Mouse (Mus musculus): ENCODE measurements at regions not wholly inside any gene's neighbourhood (a gene's known extent, or its start where the extent isn't known, plus 50 kb on each side); places are given as distances from the start of the nearest gene placed in this dataset.

GRCm38 (mm10) chr8:15500973-15501372, 455.1 kb upstream of the BB014433 start:
- Histone ChIP-seq H3K9me3 (ENCODE audit: control insufficient read depth, low read length) (no peaks in the 10 kb centered on the region), H3K4me1 (replicated peaks; ENCODE audit: control insufficient read depth, insufficient read depth, low read length) (no peaks in the 10 kb centered on the region), H3K4me3 (replicated peaks; ENCODE audit: low read length) (no peak overlapping the region), H3K27ac (ENCODE audit: low read length) (no peak overlapping the region), H3K36me3 (ENCODE audit: control insufficient read depth, insufficient read depth) (no peaks in the 10 kb centered on the region), H3K4me2 (ENCODE audit: low read length) (no peak overlapping the region), H3K9ac (replicated peaks; ENCODE audit: low read depth, low read length) (no peak overlapping the region), H3K27me3 (replicated peaks; ENCODE audit: control insufficient read depth, insufficient read depth, low read length) (no peaks in the 10 kb centered on the region)
- whole genome bisulfite sequencing: 92% methylated on average over 4 of the region's 4 CpGs
- no peak for ATAC-seq

GRCm38 (mm10) chr8:15497566-15497965, 451.7 kb upstream of the BB014433 start:
- H3K4me2 ChIP-seq (ENCODE audit: low read length): no peak overlapping the region
- no peak overlapping the region for H3K9ac ChIP-seq (replicated peaks; ENCODE audit: low read depth, low read length)
- no peaks in the 10 kb centered on the region for H3K36me3 ChIP-seq (ENCODE audit: control insufficient read depth, insufficient read depth)
- H3K4me1 ChIP-seq (replicated peaks; ENCODE audit: control insufficient read depth, insufficient read depth, low read length): no peaks in the 10 kb centered on the region
- no peak for ATAC-seq
- H3K27me3 ChIP-seq (replicated peaks; ENCODE audit: control insufficient read depth, insufficient read depth, low read length): no peaks in the 10 kb centered on the region
- H3K9me3 ChIP-seq (ENCODE audit: control insufficient read depth, low read length): no peaks in the 10 kb centered on the region
- WGBS: 85% methylated on average over 5 of the region's 5 CpGs
- no peak overlapping the region for H3K27ac ChIP-seq (ENCODE audit: low read length)
- no peak overlapping the region for H3K4me3 ChIP-seq (replicated peaks; ENCODE audit: low read length)

- H3K4me2 ChIP-seq (ENCODE audit: low read length): no peak overlapping the region
- no peaks in the 10 kb centered on the region for H3K36me3 ChIP-seq (ENCODE audit: control insufficient read depth, insufficient read depth)
- no peaks in the 10 kb centered on the region for H3K4me1 ChIP-seq (replicated peaks; ENCODE audit: control insufficient read depth, insufficient read depth, low read length)
- 64% methylated on average over 11 of the region's 11 CpGs for WGBS
- peak; percentile 85 for ATAC-seq
- H3K27ac ChIP-seq (ENCODE audit: low read length): peak overlapping the region; percentile 3; the same call in 1 of the 2 replicates
- no peak overlapping the region for H3K4me3 ChIP-seq (replicated peaks; ENCODE audit: low read length)
- no peaks in the 10 kb centered on the region for H3K9me3 ChIP-seq (ENCODE audit: control insufficient read depth, low read length)
- no peak overlapping the region for H3K9ac ChIP-seq (replicated peaks; ENCODE audit: low read depth, low read length)
- H3K27me3 ChIP-seq (replicated peaks; ENCODE audit: control insufficient read depth, insufficient read depth, low read length): no peaks in the 10 kb centered on the region
These were observed 450.4 kb upstream of the BB014433 start for GRCm38 (mm10) chr8:15496248-15496647.

- Histone ChIP-seq H3K4me3 (replicated peaks; ENCODE audit: low read length) (no peak overlapping the region), H3K9ac (replicated peaks; ENCODE audit: low read depth, low read length) (no peak overlapping the region), H3K9me3 (ENCODE audit: control insufficient read depth, low read length) (no peaks in the 10 kb centered on the region), H3K4me2 (ENCODE audit: low read length) (no peak overlapping the region), H3K36me3 (ENCODE audit: control insufficient read depth, insufficient read depth) (no peaks in the 10 kb centered on the region), H3K27ac (ENCODE audit: low read length) (no peak overlapping the region), H3K4me1 (replicated peaks; ENCODE audit: control insufficient read depth, insufficient read depth, low read length) (no peaks in the 10 kb centered on the region), H3K27me3 (replicated peaks; ENCODE audit: control insufficient read depth, insufficient read depth, low read length) (no peaks in the 10 kb centered on the region)
- ATAC-seq: no peak
- WGBS: 82% methylated on average over 4 of the region's 4 CpGs
These were observed 444.9 kb upstream of the BB014433 start for GRCm38 (mm10) chr8:15490774-15491173.

- Histone ChIP-seq H3K4me3 (replicated peaks; ENCODE audit: low read length) (no peak overlapping the region), H3K36me3 (ENCODE audit: control insufficient read depth, insufficient read depth) (no peaks in the 10 kb centered on the region), H3K9me3 (ENCODE audit: control insufficient read depth, low read length) (no peaks in the 10 kb centered on the region), H3K4me2 (ENCODE audit: low read length) (no peak overlapping the region), H3K9ac (replicated peaks; ENCODE audit: low read depth, low read length) (no peak overlapping the region), H3K27ac (ENCODE audit: low read length) (no peak overlapping the region), H3K27me3 (replicated peaks; ENCODE audit: control insufficient read depth, insufficient read depth, low read length) (no peaks in the 10 kb centered on the region), H3K4me1 (replicated peaks; ENCODE audit: control insufficient read depth, insufficient read depth, low read length) (no peaks in the 10 kb centered on the region)
- WGBS: 67% methylated on average over 5 of the region's 5 CpGs
- ATAC-seq: no peak
These were observed 441.7 kb upstream of the BB014433 start for GRCm38 (mm10) chr8:15487579-15487978.

- Histone ChIP-seq H3K4me3 (replicated peaks; ENCODE audit: low read length) (no peak overlapping the region), H3K9me3 (ENCODE audit: control insufficient read depth, low read length) (no peaks in the 10 kb centered on the region), H3K27ac (ENCODE audit: low read length) (no peak overlapping the region), H3K4me1 (replicated peaks; ENCODE audit: control insufficient read depth, insufficient read depth, low read length) (no peaks in the 10 kb centered on the region), H3K36me3 (ENCODE audit: control insufficient read depth, insufficient read depth) (no peaks in the 10 kb centered on the region), H3K4me2 (ENCODE audit: low read length) (no peak overlapping the region), H3K9ac (replicated peaks; ENCODE audit: low read depth, low read length) (no peak overlapping the region), H3K27me3 (replicated peaks; ENCODE audit: control insufficient read depth, insufficient read depth, low read length) (no peaks in the 10 kb centered on the region)
- WGBS: 84% methylated on average over 4 of the region's 4 CpGs
- no peak for ATAC-seq
These were observed 424.7 kb upstream of the BB014433 start for GRCm38 (mm10) chr8:15470561-15470960.

- Histone ChIP-seq H3K4me3 (replicated peaks; ENCODE audit: low read length) (no peak overlapping the region), H3K9me3 (ENCODE audit: control insufficient read depth, low read length) (no peaks in the 10 kb centered on the region), H3K36me3 (ENCODE audit: control insufficient read depth, insufficient read depth) (no peaks in the 10 kb centered on the region), H3K9ac (replicated peaks; ENCODE audit: low read depth, low read length) (no peak overlapping the region), H3K27me3 (replicated peaks; ENCODE audit: control insufficient read depth, insufficient read depth, low read length) (no peaks in the 10 kb centered on the region), H3K4me2 (ENCODE audit: low read length) (no peak overlapping the region), H3K4me1 (replicated peaks; ENCODE audit: control insufficient read depth, insufficient read depth, low read length) (no peaks in the 10 kb centered on the region), H3K27ac (ENCODE audit: low read length) (no peak overlapping the region)
- 83% methylated on average over 10 of the region's 10 CpGs for WGBS
- no peak for ATAC-seq
These were observed 422.9 kb upstream of the BB014433 start for GRCm38 (mm10) chr8:15468540-15469476.

- Histone ChIP-seq H3K9ac (replicated peaks; ENCODE audit: low read depth, low read length) (no peak overlapping the region), H3K4me3 (replicated peaks; ENCODE audit: low read length) (no peak overlapping the region), H3K36me3 (ENCODE audit: control insufficient read depth, insufficient read depth) (no peaks in the 10 kb centered on the region), H3K9me3 (ENCODE audit: control insufficient read depth, low read length) (no peaks in the 10 kb centered on the region), H3K4me2 (ENCODE audit: low read length) (no peak overlapping the region), H3K4me1 (replicated peaks; ENCODE audit: control insufficient read depth, insufficient read depth, low read length) (no peaks in the 10 kb centered on the region), H3K27me3 (replicated peaks; ENCODE audit: control insufficient read depth, insufficient read depth, low read length) (no peaks in the 10 kb centered on the region), H3K27ac (ENCODE audit: low read length) (no peak overlapping the region)
- no peak for ATAC-seq
- WGBS: 48% methylated on average over 5 of the region's 5 CpGs
These were observed 392.7 kb upstream of the BB014433 start for GRCm38 (mm10) chr8:15438546-15438945.

- Histone ChIP-seq H3K9ac (replicated peaks; ENCODE audit: low read depth, low read length) (no peak overlapping the region), H3K4me3 (replicated peaks; ENCODE audit: low read length) (no peak overlapping the region), H3K4me2 (ENCODE audit: low read length) (no peak overlapping the region), H3K36me3 (ENCODE audit: control insufficient read depth, insufficient read depth) (no peaks in the 10 kb centered on the region), H3K9me3 (ENCODE audit: control insufficient read depth, low read length) (no peaks in the 10 kb centered on the region), H3K27me3 (replicated peaks; ENCODE audit: control insufficient read depth, insufficient read depth, low read length) (no peaks in the 10 kb centered on the region), H3K27ac (ENCODE audit: low read length) (peak overlapping the region; percentile 67), H3K4me1 (replicated peaks; ENCODE audit: control insufficient read depth, insufficient read depth, low read length) (peaks cover 10% of the 10 kb centered on the region)
- 51% methylated on average over 4 of the region's 4 CpGs for WGBS
- peak; percentile 18; the same call in 1 of the 2 replicates for ATAC-seq
These were observed 348.8 kb upstream of the BB014433 start for GRCm38 (mm10) chr8:15394722-15395115.

All from forebrain, embryonic 16.5 days (tissue).